Mouse (Mus musculus) heart, postnatal 25 days (tissue): ENCODE measurements around the gene Ppp1r35. TPM values are rescaled to one million over a fixed set of nuclear protein-coding genes. Genes with fewer than 3 reads are reported as not detected.

Experiments used
- DNase-seq: peaks from one replicate; pipeline ENCODE4 v3.0.0; 2022; ENCODE audit warnings: low spot score
- intact Hi-C: fragments of 180-260 bp; cut with DNase I; formaldehyde crosslinking; loops from one replicate; pipeline ENCODE4 v1.15.1; 2025
- total RNA-seq, 2 experiments: library from RNA; stranded (reverse); gene quantifications; 2 replicates each; pipeline ENCODE4 v1.2.3; 2021

The Ppp1r35 gene
- total RNA-seq, 2 experiments from 2014 or later: 11.1 to 13.4 TPM

GRCm38 (mm10) chr5:137777267-137777845, 1.3 kb upstream of the Ppp1r35 start:
- intact Hi-C loops: loop anchor here (5.0 kb wide), 2 partner anchors 440 to 790 kb away; partner anchors contain the start of genes Plod3 and Znhit1
- DNase-seq: no peak

GRCm38 (mm10) chr5:137779053-137779933, 644 bp downstream of the Ppp1r35 start:
- no peak for DNase-seq
- intact Hi-C loops: loop anchor here (5.0 kb wide), 2 partner anchors 442 to 792 kb away; partner anchors contain the start of genes Plod3 and Znhit1

GRCm38 (mm10) chr5:137781661-137782060, 3.0 kb downstream of the Ppp1r35 start:
- intact Hi-C loops: no loop called here
- no peak for DNase-seq

GRCm38 (mm10) chr5:137782776-137783522, 4.3 kb downstream of the Ppp1r35 start:
- intact Hi-C loops: no loop called here
- DNase-seq: no peak

- DNase-seq: no peak
- intact Hi-C loops: no loop called here
Measured at GRCm38 (mm10) chr5:137783901-137784540, 5.4 kb downstream of the Ppp1r35 start.

- DNase-seq: no peak
- intact Hi-C loops: no loop called here
Measured at GRCm38 (mm10) chr5:137784546-137784945, 5.9 kb downstream of the Ppp1r35 start.

- intact Hi-C loops: loop anchor here (5.0 kb wide), 1 partner anchor 382 kb away; no protein-coding TSS in a partner anchor
- DNase-seq: no peak
Measured at GRCm38 (mm10) chr5:137785164-137786031, 6.7 kb downstream of the Ppp1r35 start.

- DNase-seq: peak; percentile 98
- intact Hi-C loops: loop anchor here (5.0 kb wide), 1 partner anchor 381 kb away; no protein-coding TSS in a partner anchor
Measured at GRCm38 (mm10) chr5:137786109-137786942, 7.7 kb downstream of the Ppp1r35 start.

GRCm38 (mm10) chr5:137787151-137787928, 8.7 kb downstream of the Ppp1r35 start, which contains the start of the genes Mepce and Zcwpw1:
Gene Mepce, minus strand, starts transcription at chr5:137787655.
Gene Zcwpw1, plus strand, starts transcription at chr5:137787798.
- DNase-seq: peak; percentile 89
- intact Hi-C loops: loop anchor here (5.0 kb wide), 1 partner anchor 380 kb away; no protein-coding TSS in a partner anchor

GRCm38 (mm10) chr5:137788171-137788570, 9.5 kb downstream of the Ppp1r35 start:
- no peak for DNase-seq
- intact Hi-C loops: loop anchor here (5.0 kb wide), 1 partner anchor 379 kb away; no protein-coding TSS in a partner anchor

GRCm38 (mm10) chr5:137788946-137789531, 10.4 kb downstream of the Ppp1r35 start:
- DNase-seq: no peak
- intact Hi-C loops: loop anchor here (5.0 kb wide), 1 partner anchor 378 kb away; no protein-coding TSS in a partner anchor

- intact Hi-C loops: loop anchor here (5.0 kb wide), 1 partner anchor 181 kb away; no protein-coding TSS in a partner anchor
- DNase-seq: no peak
Measured at GRCm38 (mm10) chr5:137791553-137791952, 12.9 kb downstream of the Ppp1r35 start.

- no peak for DNase-seq
- intact Hi-C loops: no loop called here
Measured at GRCm38 (mm10) chr5:137796606-137797005, 18.0 kb downstream of the Ppp1r35 start.

- intact Hi-C loops: no loop called here
- no peak for DNase-seq
Measured at GRCm38 (mm10) chr5:137800917-137801316, 22.3 kb downstream of the Ppp1r35 start.

- no peak for DNase-seq
- intact Hi-C loops: no loop called here
Measured at GRCm38 (mm10) chr5:137806158-137806557, 27.5 kb downstream of the Ppp1r35 start.

- intact Hi-C loops: no loop called here
- DNase-seq: no peak
Measured at GRCm38 (mm10) chr5:137808316-137808715, 29.7 kb downstream of the Ppp1r35 start.
